Mouse (Mus musculus) kidney, embryonic 16.5 days (tissue): ENCODE data around the gene Pde6d. TPM values are rescaled to one million over a fixed set of nuclear protein-coding genes. Genes with fewer than 3 reads are reported as not detected.

Source experiments
- ATAC-seq: fragments of 200-750 bp; cut with Nextera tagmentation; 2 replicates; pipeline ENCODE4 v1.8.0; 2017; ENCODE audit warnings: moderate TSS enrichment; ENCODE audit not compliant: low FRiP score, low TSS enrichment
- H3K27ac ChIP-seq: fragments of 300-500 bp; sonication (generic); 2 replicates; pipeline ENCODE4 v1.5.1; 2014; ENCODE audit warnings: low read length
- H3K27me3 ChIP-seq: fragments of 300-500 bp; sonication (generic); 2 replicates; pipeline ENCODE4 v1.6.1; 2014; ENCODE audit warnings: low read length, control low read depth, mixed read lengths; ENCODE audit not compliant: insufficient read depth
- H3K36me3 ChIP-seq: fragments of 300-500 bp; sonication (generic); 2 replicates; pipeline ENCODE4 v1.6.1; 2014; ENCODE audit warnings: low read length, control low read depth, mixed read lengths; ENCODE audit not compliant: insufficient read depth
- H3K4me1 ChIP-seq: fragments of 300-500 bp; sonication (generic); 2 replicates; pipeline ENCODE4 v1.6.1; 2014; ENCODE audit warnings: low read length, control low read depth, mixed read lengths; ENCODE audit not compliant: insufficient read depth
- H3K4me2 ChIP-seq: fragments of 300-500 bp; sonication (generic); replicated peaks from 2 replicates; pipeline ENCODE4 v1.6.1; 2014; ENCODE audit warnings: low read depth, low read length
- H3K4me3 ChIP-seq: fragments of 300-500 bp; sonication (generic); 2 replicates; pipeline ENCODE4 v1.5.1; 2014; ENCODE audit warnings: mild to moderate bottlenecking, low read length
- H3K9ac ChIP-seq: fragments of 300-500 bp; sonication (generic); replicated peaks from 2 replicates; pipeline ENCODE4 v1.6.1; 2014; ENCODE audit warnings: low read length
- H3K9me3 ChIP-seq: fragments of 300-500 bp; sonication (generic); 2 replicates; pipeline ENCODE4 v1.6.1; 2016; ENCODE audit warnings: low read length, control low read depth
- WGBS: fragments of 180-500 bp; shearing (Covaris S2); extraction: QIAGEN DNeasy Blood & Tissue Kit; methylation state at CpG from one replicate; pipeline ENCODE4 v1.1.7; 2014; 5-methylcytosine and 5-hydroxymethylcytosine counted together
- polyA plus RNA-seq: library from polyadenylated mRNA; unstranded; fragments of >200 nt; fragmentation: Nextera tagmentation; extraction: Ambion mirVana; gene quantifications from 2 replicates; pipeline ENCODE4 v1.2.1, GENCODE M21; 2015

Gene Pde6d
- polyA plus RNA-seq, 1 experiment from 2014 or later = 50.9 TPM

- 1% methylated on average over 15 of the region's 15 CpGs for WGBS
- no peaks in the 10 kb centered on the region for H3K27me3 ChIP-seq
- peaks cover 30% of the 10 kb centered on the region for H3K36me3 ChIP-seq
- ATAC-seq = no peak
- peak overlapping the region; percentile 71 for H3K4me2 ChIP-seq
- peak overlapping the region; percentile 100 for H3K9ac ChIP-seq
- H3K4me3 ChIP-seq = peak overlapping the region; percentile 96
- no peaks in the 10 kb centered on the region; the same call in 1 of the 2 replicates for H3K9me3 ChIP-seq
- H3K27ac ChIP-seq = peak overlapping the region; percentile 96
- peaks cover 45% of the 10 kb centered on the region for H3K4me1 ChIP-seq
Observed at GRCm38 (mm10) chr1:86528571-86529180, 53.8 kb downstream of the Pde6d start.

DNA sequence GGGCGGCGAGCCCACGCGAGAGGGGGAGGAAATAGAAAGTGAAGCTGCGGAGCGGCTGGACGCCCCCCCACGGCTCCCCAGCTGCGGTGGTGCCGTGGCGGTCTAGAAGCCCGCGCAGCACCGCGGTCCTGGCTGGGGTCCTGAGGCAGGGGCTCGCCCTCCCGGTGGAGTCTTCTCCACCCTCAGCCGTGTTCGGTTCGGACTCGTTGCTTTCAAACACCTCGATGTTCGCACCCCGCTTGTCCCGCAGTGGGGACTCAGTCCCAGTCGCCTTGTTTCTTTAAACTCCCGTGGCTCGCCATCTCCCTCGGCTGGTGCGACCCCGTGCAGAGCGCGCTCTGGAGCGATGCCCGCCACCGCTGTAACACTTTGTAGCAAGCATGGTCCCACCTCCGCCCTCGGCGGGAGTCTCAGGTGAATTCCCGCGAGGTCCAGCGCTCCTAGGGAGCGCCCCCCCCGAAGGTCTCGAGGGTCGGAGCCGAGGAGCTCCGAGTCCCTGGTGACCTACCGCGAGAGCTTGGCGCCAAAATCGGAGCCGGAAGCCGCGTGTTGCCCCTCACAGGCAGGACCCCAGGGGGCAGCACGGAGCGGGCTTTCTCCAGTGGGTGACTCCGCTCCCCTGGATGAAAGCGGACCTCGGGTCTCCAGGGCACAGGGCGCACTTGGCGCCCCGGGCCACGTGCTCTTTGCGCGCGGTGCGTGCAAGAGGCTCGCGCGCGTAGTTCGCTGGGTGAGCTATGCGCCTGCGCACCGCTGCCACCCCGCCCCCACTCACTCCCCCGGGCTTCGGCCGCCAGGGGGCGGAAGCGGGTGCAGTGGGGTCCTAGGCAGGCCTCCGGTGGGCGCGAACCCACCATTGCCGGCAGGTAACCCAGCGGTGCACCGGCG is 54.6 kb downstream of the Pde6d start:
- under 1% methylated on average over 88 of the region's 89 CpGs for WGBS
- Histone ChIP-seq H3K9me3 (no peaks in the 10 kb centered on the region), H3K9ac (peak overlapping the region; percentile 100), H3K27me3 (no peaks in the 10 kb centered on the region), H3K4me2 (peak overlapping the region; percentile 71), H3K4me3 (peak overlapping the region; percentile 96), H3K4me1 (peaks cover 45% of the 10 kb centered on the region), H3K27ac (peak overlapping the region; percentile 96), H3K36me3 (peaks cover 23% of the 10 kb centered on the region)
- no peak for ATAC-seq

- ATAC-seq = no peak
- H3K4me2 ChIP-seq = peak overlapping the region; percentile 71; the same call in 1 of the 2 replicates
- peaks cover 39% of the 10 kb centered on the region for H3K4me1 ChIP-seq
Observed at GRCm38 (mm10) chr1:86526789-86527598, 55.4 kb downstream of the Pde6d start.

DNA sequence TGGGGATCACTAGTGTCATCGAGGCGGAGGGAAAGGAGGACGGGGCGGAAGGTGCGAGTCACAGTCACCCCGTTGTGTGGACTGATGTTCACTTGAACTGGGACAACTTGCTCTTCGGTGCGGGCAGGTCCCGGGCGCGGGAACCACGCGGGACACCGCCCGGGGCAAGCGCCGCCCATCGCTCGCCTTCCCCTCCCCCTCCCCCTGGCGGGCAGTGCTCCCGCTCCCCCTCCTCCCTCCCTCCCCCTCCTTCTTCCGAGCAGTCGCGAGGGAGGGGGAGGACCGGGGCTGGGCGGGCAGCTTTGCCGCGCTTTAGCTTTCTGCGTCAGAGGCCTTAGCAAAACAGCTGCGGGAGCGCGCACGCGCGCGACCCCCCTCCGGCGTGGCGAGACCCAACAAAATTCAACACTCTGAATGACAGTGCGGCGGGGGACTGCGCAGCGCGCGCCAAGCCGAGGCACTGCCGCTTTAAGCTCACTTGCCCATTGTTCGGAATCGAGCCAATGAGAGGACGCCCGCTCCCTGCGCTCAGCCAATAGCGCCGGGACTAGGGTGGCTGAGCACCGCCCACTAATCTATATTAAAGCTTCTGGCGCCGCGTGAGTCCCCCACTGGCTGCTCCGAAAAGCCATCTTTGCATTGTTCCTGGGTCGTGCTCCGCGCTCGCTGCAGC is 56.2 kb downstream of the Pde6d start, which contains the start of gene Ptma:
Ptma (plus strand) TSS at position 611 of the 673 bp plus-strand sequence.
- peak; percentile 96 for ATAC-seq
- peak within 1 kb of the TSS; percentile 96 for H3K4me3 ChIP-seq
- 0% methylated on average over 48 of the region's 63 CpGs for WGBS

More at GRCm38 (mm10) chr1:86526789-86527598, 55.4 kb downstream of the Pde6d start:
- Histone ChIP-seq H3K9me3 (no peaks in the 10 kb centered on the region), H3K27ac (peak overlapping the region; percentile 96), H3K27me3 (no peaks in the 10 kb centered on the region), H3K36me3 (peaks cover 23% of the 10 kb centered on the region), H3K4me3 (peak overlapping the region; percentile 96), H3K9ac (peak overlapping the region; percentile 100)
- under 1% methylated on average over 111 of the region's 111 CpGs for WGBS

GRCm38 (mm10) chr1:86525499-86526115 is 56.8 kb downstream of the Pde6d start:
- Histone ChIP-seq H3K4me1 (peaks cover 25% of the 10 kb centered on the region), H3K27ac (peak overlapping the region; percentile 100), H3K9ac (peak overlapping the region; percentile 91), H3K36me3 (peaks cover 17% of the 10 kb centered on the region), H3K4me2 (peak overlapping the region; percentile 89), H3K4me3 (peak overlapping the region; percentile 96), H3K27me3 (no peaks in the 10 kb centered on the region), H3K9me3 (no peaks in the 10 kb centered on the region)
- ATAC-seq = peak; percentile 46
- 0% methylated on average over 44 of the region's 44 CpGs for WGBS

More for the DNA sequence above, 56.2 kb downstream of the Pde6d start, which contains the start of gene Ptma:
- Histone ChIP-seq H3K27me3 (no peaks in the 10 kb centered on the region), H3K9ac (peak within 1 kb of the TSS; percentile 100), H3K4me2 (peak within 1 kb of the TSS; percentile 89), H3K9me3 (no peaks in the 10 kb centered on the region), H3K36me3 (peaks cover 23% of the 10 kb centered on the region), H3K4me1 (peaks cover 31% of the 10 kb centered on the region), H3K27ac (peak within 1 kb of the TSS; percentile 100)

GRCm38 (mm10) chr1:86524619-86525498 is 57.6 kb downstream of the Pde6d start:
- Histone ChIP-seq H3K4me2 (peak overlapping the region; percentile 89), H3K9ac (peak overlapping the region; percentile 91), H3K4me3 (peak overlapping the region; percentile 96), H3K27me3 (no peaks in the 10 kb centered on the region), H3K4me1 (peaks cover 24% of the 10 kb centered on the region), H3K27ac (peak overlapping the region; percentile 100), H3K9me3 (no peaks in the 10 kb centered on the region), H3K36me3 (peaks cover 16% of the 10 kb centered on the region)
- ATAC-seq = peak; percentile 85
- under 1% methylated on average over 53 of the region's 53 CpGs for WGBS

DNA sequence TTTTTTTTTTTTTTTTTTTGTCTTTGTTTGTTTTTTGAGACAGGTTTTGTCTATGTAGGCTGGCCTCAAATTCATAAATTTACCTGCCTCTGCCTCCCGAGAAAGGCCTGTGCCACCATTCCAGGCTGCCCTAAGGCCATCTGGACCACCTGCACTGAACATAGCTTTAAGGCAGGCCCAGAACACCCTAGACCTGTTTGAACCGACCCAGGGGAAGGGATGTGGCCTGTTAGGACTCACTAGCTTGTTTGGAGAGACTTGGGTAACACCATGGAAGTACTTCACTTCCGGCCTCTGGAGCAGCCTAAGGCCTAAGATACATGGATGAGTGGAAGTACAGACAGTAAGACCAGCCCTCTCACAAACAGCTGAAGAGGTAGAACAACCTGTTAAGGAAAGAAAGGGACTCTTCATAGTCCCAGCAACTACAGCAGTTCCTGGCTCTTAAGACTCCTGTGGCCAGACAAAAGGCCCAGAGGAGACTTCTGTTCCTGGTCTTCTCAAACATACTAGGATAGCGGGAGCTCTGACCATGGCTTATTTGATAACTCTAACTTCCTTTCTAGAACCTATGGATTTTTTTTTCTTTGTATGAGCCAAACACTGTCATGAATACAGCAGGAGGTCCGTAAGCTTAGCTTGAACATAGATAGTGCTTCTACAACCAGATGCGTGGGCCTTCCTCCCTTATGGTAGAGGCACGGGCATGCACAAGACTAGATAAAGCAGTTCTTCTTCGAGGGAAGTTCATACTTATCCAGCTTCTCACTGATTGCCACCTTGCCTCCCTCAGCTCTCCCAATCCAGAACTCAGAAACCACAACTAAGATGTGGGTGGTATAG is 58.4 kb downstream of the Pde6d start:
- peak overlapping the region; percentile 55 for H3K4me2 ChIP-seq
- H3K27me3 ChIP-seq = no peaks in the 10 kb centered on the region
- no peak for ATAC-seq
- H3K4me1 ChIP-seq = peaks cover 15% of the 10 kb centered on the region
- H3K9me3 ChIP-seq = no peaks in the 10 kb centered on the region
- H3K4me3 ChIP-seq = no peak overlapping the region; the same call in 1 of the 2 replicates
- H3K36me3 ChIP-seq = peaks cover 8% of the 10 kb centered on the region
- H3K9ac ChIP-seq = peak overlapping the region; percentile 67
- H3K27ac ChIP-seq = peak overlapping the region; percentile 87
- 82% methylated on average over 8 of the region's 8 CpGs for WGBS
